Mouse (Mus musculus) urinary bladder, postnatal 25 days (tissue): ENCODE measurements at regions not wholly inside any gene's neighbourhood (a gene's known extent, or its start where the extent isn't known, plus 50 kb on each side); places are given as distances from the start of the nearest gene placed in this dataset.

ENCODE experiments used
- DNase-seq: peaks from one replicate; pipeline ENCODE4 v3.0.0; 2022; ENCODE audit warnings: low spot score

DNA sequence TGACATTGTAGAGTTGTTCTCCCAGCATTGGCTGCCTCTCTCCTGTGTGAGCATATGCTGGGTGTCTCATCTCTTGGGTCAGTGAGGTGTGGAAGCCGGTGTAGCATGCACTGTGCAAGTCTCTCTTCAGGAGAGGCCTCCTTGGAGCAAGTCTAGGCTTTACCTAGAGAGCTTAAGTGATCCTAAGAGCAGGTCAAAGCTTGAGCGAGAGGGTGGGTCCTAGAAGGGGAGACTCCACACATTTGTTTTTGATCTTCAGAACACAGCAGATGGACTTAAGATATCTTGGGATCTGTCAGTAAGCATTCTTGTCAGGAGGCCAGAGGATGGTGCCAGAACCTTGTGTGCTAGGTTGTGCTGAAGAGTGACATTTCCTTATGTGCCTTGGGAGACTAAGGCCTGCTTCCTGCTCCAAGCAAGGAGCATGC is 136.4 kb downstream of the Tmx1 start:
- no peak for DNase-seq

GRCm38 (mm10) chr12:70590456-70591050 is 137.7 kb downstream of the Tmx1 start:
- DNase-seq: peak; percentile 46

DNA sequence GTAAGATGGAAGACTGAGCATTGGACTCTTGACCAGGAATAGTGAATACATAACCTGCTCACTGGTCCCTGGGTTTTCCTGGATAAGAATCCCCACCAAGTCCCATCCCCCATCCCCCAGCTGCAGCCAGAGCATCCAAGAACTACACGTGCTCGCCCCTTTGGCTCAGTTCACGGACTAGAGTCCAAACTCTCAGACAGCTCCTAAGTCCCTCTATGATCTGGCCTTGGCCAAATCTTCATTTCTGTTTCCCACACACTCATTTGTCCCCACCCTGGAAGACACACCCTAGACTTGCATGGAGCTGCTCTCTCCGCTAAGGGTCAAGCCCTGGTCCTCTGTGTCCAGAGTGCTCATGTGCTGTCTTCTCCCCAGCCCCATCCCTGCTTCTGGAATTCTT is 139.9 kb downstream of the Tmx1 start:
- DNase-seq: no peak

GRCm38 (mm10) chr12:70598211-70598701 is 145.4 kb downstream of the Tmx1 start:
- no peak for DNase-seq

GRCm38 (mm10) chr12:70599731-70600130 is 146.8 kb downstream of the Tmx1 start:
- DNase-seq: no peak

DNA sequence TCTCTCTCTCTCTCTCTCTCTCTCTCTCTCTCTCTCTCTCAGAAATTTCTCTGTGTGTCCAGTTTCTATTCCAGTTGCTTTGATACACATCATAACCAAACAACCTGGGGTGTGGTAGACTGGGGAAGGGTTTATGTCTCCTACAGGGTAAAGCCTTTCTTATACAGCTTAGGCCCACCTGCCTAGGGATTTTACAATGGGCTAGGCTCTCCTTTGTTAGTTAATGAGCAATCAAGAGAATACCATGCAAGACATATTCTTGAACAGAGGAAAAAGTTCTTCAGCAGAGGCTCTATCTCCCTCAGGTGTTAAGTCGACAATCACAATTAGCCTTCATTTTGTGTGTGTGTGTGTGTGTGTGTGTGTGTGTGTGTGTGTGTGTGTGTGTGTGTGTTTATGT is 151.0 kb downstream of the Tmx1 start:
- DNase-seq: no peak

GRCm38 (mm10) chr12:70608672-70609071 is 155.8 kb downstream of the Tmx1 start:
- no peak for DNase-seq

GRCm38 (mm10) chr12:70609116-70609871 is 156.4 kb downstream of the Tmx1 start:
- no peak for DNase-seq

DNA sequence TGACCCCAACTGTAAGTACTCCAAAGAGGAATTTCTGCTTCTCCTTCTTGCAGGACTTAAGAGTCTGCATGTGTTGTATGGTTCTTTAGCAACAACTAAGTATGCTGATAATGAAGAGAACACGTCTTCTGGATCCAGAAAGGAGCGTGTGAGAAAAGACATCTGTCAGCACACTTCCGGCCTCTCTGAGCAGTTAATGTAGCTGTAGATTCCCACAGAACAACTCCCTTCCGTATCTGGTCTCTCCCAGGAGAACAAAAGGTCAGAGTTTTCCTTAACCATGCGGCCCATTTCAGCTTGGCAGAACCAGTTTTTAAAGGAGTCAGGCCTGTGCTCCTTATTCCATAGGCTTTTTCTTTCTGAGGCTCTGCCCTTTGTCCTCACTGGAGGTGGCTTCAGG is 159.0 kb downstream of the Tmx1 start:
- no peak for DNase-seq

GRCm38 (mm10) chr12:70613244-70613643 is 160.3 kb downstream of the Tmx1 start:
- DNase-seq: no peak

GRCm38 (mm10) chr12:70614101-70614500 is 161.2 kb downstream of the Tmx1 start:
- no peak for DNase-seq

DNA sequence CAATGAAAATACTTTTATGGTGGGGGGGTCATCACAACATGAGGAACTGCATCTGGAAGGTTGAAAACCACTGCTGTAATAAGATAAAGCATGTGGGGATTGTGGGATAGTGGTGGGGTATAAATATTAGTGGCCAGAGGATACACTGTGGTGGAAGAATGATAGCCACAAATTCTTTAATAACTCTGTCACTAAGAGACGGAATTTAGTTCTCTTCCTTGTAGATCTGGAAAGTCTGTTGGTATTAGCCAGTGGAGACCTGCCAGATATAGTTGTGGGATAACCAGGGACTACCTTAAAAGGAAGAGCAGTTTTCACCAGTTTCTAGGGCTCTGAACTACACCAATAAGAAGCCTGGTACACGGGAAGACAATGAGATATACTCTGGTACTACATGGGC is 161.8 kb downstream of the Tmx1 start:
- DNase-seq: no peak

DNA sequence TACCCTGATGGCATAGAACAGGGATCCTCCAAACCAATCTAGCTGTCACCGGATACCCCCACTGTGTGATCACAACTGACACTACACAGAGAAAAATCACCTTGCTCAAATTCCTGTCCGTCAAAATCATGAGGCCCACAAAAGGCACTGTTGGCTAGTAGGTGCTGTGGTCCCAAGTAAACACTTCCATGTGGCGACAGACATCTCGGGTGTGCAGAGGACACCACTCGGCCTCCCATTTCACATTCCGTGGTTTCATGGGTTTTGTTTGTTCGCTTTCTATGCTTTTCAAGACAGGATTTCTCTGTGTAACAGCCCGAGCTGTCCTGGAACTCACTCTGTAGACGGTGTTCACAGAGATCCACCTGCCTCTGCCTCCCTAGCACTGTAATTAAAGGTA is 162.2 kb downstream of the Tmx1 start:
- no peak for DNase-seq

DNA sequence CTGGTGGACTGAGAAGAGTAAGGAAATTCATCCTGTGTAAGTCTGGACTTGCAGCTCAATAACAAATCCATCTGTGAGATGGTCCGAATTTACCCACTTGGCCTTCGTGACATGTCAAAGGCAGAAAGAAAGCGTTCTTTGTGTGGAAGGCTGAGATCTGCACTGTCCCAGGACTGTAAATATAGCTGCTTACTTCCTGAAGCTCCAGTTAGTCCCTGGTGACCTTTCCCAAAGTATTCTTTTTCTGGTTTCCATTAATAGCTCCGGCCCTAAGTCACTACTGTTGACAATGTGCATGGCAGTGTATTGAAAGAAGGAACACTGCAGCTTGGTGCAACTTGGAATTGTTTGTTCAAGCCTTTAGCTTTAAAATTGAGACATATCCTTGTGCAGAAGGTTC is 163.2 kb downstream of the Tmx1 start:
- no peak for DNase-seq

DNA sequence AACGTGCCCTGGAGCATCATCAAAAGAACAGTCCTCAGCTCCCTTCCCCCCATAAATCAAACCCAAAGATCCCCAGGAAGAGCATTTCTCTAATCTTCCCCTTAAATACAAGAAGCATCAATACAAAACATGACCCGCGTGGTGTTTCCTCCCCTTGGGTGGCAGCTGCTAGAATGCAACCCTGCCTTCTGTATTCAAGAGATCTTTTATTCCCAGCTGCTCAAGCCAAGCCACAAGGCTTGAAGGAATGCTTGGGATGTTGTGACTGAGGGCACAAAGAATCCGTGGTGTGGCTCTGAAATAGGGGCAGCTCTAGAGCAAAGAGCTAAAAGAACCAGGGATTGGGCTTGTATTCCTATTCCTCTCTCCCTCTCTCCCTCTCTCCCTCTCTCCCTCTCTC is 163.6 kb downstream of the Tmx1 start:
- no peak for DNase-seq

DNA sequence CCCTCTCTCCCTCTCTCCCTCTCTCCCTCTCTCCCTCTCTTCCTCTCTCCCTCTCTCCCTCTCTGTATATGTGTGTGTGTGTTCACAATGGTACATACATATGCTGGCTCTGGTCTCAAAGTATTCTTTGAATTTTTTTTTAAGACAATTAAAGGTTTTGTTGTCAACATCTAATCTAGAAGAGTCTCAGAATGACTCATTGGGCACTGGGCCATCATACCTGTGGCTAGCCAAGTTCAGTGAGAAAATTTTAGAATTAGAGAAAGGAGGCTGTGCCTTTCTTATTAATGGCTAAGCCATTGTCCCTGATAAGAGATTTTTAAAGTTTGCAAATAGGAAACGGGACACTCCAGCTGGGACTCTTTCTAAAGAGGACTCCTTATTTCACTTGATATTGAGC is 164.1 kb downstream of the Tmx1 start:
- peak; percentile 50 for DNase-seq

DNA sequence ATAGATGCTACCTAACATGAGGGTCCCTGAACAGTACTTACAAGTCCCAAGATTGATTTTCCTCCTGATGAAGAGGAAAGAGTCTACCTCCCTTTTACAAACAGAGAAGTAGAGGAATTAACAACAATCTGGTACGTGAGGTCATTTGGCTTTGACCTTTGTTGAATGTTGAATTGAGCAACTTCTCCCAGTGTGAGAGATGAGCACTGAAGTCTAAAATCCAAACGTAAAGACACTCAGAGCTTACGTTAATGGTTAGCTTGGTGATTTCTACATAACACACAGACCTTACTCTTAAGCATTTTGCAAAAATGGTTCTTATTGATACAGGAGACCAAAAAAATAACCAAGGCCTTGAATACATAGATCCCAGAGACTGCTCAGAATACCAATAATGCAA is 165.1 kb downstream of the Tmx1 start:
- DNase-seq: no peak

DNA sequence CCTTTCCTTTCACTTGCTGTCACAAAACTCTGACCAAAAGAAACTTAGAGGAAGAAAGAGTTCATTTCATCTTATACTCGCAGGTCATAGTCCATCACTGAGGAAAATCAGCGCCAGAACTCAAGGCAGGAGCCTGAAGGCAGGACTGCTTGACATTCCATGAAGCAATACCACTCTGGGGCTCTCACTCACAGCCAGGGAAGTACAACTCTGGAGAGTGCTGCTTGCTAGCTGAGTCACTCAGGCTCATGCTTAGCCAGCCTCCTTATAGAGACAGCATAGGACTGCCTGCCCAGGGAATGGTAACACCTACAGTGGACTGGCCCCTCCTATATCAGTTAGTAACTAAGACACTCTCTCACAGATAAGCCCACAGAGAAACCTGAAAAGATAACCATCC is 166.5 kb downstream of the Tmx1 start:
- no peak for DNase-seq

- DNase-seq: no peak
These were observed 169.1 kb downstream of the Tmx1 start for GRCm38 (mm10) chr12:70622019-70622418.

DNA sequence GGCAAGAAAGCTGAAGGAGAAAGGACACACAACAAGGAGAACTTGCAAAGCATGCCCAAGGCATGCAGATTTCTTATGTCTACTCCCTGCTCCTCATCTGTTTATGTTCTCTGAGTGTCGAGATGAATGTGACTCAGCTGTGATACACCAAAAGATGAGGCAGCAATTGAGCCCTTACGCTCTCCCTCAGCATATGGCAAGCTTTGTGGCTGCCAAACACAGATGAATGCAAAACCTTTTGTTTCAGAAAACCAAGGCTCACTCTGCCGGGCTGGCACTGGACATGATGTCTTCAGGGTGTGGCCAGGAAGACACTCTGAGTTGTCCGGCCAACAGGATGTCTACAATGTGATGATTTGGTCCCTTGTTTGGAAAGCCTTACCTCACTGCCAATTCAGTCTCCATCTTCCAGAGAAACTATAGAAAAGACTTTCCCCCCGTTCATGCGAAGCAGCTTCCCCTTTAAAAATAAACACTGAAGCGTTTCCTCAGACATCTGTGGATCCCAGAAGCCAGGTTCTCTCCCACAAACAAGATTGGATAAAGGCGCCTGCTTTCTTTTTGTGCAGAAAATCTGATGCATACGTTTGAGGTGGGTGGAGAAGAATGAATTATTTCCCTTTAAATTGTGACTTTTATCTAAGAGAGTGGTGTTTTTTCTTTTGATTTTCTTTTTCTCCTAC is 171.5 kb downstream of the Tmx1 start:
- DNase-seq: no peak

- no peak for DNase-seq
These were observed 174.7 kb downstream of the Tmx1 start for GRCm38 (mm10) chr12:70627638-70628037.

GRCm38 (mm10) chr12:70628384-70629365 is 175.8 kb downstream of the Tmx1 start:
- DNase-seq: peak; percentile 20
